Mouse (Mus musculus) layer of hippocampus, adult 6 months (tissue): ENCODE data around the gene Sdsl. TPM values are rescaled to one million over a fixed set of nuclear protein-coding genes. Genes with fewer than 3 reads are reported as not detected.

Source experiments
- long read RNA-seq, 2 experiments: library from polyadenylated mRNA; unstranded; transcript quantifications; one replicate each; pipeline ENCODE4 v2.0.0; 2019 to 2020
- polyA plus RNA-seq: library from polyadenylated mRNA; unstranded; fragments of <200 nt; fragmentation: Nextera tagmentation; gene quantifications from 2 replicates; pipeline ENCODE4 v1.2.3, GENCODE M21; 2021

Sdsl gene
- polyA plus RNA-seq, result 15.5 and 16.1 TPM in 2 replicates
- long read RNA-seq, experiment 1, partial matches to known transcripts, result 24 of 25 reads
- long read RNA-seq, experiment 1, other reads (novel, unspliced or antisense), result 1 of 25 reads
- long read RNA-seq, experiment 2, partial matches to known transcripts, result 35 of 41 reads
- long read RNA-seq, experiment 2, other reads (novel, unspliced or antisense), result 6 of 41 reads

DNA sequence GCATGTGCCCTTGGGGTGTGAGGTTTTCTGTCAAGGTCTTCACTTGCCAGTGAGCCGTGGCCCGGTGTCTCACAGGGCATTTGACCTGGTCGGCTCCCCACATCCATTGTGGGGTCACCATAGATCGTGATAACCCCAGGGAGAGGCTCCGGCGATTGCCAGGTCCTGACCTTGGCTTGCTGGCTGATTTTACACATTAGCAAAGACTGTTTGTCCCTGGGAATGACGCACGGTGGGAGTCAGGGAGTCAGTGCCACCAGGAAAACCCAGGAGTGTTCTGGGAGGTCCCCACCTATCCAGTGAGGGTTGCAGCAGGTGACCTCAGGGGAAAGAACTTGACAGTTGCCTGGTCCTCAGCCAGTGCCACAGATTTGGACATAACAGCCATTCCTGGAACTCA is at the start of gene Sdsl:
Sdsl (minus strand) TSS at position 41 of the 400 bp plus-strand sequence.

GRCm38 (mm10) chr5:120510982-120511642 is 38.5 kb upstream of the Sdsl start, which contains the start of gene Slc8b1:
Gene Slc8b1, plus strand, starts transcription at chr5:120511168.

DNA sequence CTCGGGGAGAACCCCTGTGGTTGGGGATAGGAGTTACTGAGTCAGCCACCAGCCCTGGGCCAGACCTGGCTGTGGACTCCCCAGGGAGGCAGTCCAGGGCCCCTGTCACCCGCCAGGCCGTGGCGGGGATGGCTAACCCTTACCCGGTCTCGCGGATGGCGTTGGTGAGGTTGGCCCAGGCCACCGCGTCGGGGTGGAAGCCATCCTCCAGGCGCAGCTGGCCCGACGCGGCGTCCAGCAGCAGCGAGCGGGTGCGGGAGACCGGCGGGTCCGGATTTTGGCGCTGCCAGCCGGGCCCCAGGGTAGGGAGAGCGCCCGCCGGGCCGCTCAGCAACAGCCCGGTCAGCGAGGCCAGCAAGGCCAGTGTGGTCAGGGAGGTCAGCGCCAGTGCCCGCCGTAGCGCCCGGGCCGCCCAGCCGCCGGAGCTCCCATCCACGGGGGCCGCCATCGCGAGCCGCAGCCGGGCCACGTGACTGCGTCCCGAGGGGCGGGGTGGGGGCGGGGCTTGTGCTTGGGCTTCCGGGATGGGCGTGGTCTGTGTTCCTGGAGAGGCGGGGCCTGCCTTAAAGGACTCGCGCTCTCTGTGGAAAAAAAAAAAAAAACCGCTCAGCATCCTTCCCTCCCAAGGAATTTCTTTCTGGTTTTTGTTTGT is 30.7 kb upstream of the Sdsl start, which contains the start of gene Plbd2:
Plbd2 (minus strand) TSS at position 482 of the 652 bp plus-strand sequence.

GRCm38 (mm10) chr5:120476296-120476695 is 3.7 kb upstream of the Sdsl start, which contains the start of gene Sds:
Gene Sds, plus strand, starts transcription at chr5:120476526.

DNA sequence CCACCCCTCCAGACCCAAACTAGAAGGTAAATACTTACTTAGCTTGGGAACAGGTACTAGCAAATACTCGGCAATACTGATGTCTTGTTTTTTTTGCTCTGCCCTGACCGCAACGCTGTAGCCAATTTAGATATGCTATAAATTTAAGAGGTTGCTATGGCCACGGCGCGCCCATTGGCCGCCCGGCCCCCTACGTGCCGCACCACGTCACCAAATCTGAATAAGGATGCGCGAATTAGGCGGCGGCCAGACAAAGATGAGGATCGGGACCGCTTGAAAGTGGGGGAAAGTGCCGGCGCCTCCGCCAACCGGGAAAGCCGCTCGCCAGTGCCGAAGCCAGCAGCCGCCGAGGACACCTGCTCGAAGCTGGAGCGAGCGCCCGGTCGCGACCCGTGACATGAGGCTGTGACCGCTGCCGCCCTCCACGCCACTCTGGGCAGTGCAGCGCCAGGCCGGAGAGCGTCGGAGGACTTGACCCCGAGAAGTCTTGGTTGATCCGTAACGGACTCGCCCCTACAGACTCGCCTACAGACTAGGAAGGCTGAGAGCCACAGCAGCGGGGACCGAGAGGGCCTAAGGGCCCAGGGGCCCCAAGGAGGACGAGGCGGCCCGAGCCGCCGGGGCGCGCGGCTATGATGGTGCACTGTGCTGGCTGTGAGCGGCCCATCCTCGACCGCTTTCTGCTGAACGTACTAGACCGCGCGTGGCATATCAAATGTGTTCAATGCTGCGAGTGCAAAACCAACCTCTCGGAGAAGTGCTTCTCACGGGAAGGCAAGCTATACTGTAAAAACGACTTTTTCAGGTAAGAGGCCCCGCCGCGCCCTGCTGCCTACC is 40.7 kb downstream of the Sdsl start, which contains the start of gene Lhx5:
Lhx5 (plus strand) TSS at position 51 of the 837 bp plus-strand sequence.

Other genes with a start within 250 kb of the Sdsl start
- gene Lhx5, start 41.1 kb downstream of the Sdsl start, polyA plus RNA-seq, result 0.19 and 0.20 TPM in 2 replicates
- gene Sds, start 3.7 kb upstream of the Sdsl start, polyA plus RNA-seq, result 0.34 and 0.35 TPM in 2 replicates
- 16.2 and 17.2 TPM in 2 replicates for gene Plbd2, start 30.8 kb upstream of the Sdsl start, polyA plus RNA-seq
- 4.0 and 6.6 TPM in 2 replicates for gene Slc8b1, start 38.4 kb upstream of the Sdsl start, polyA plus RNA-seq
- 20.8 and 21.8 TPM in 2 replicates for gene Tpcn1, start 115.9 kb upstream of the Sdsl start, polyA plus RNA-seq
- 0.94 and 1.9 TPM in 2 replicates for gene Iqcd, start 116.2 kb upstream of the Sdsl start, polyA plus RNA-seq
- 17.6 and 21.9 TPM in 2 replicates for gene Rita1, start 139.8 kb upstream of the Sdsl start, polyA plus RNA-seq
- 18.5 and 19.4 TPM in 2 replicates for gene Ddx54, start 139.9 kb upstream of the Sdsl start, polyA plus RNA-seq
- 0.36 and 0.54 TPM in 2 replicates for gene Cfap73, start 161.4 kb upstream of the Sdsl start, polyA plus RNA-seq
- gene Rasal1, start 176.0 kb upstream of the Sdsl start, polyA plus RNA-seq, result 48.3 and 57.1 TPM in 2 replicates
- 16.9 and 20.6 TPM in 2 replicates for gene Dtx1, start 239.1 kb upstream of the Sdsl start, polyA plus RNA-seq